In genomic region chr7:139685336-139685735, GRCm38 (mm10) we compare ENCODE assay signal across 14 mouse cellular contexts. TPM values are rescaled to one million over a fixed set of nuclear protein-coding genes. Genes with fewer than 3 reads are reported as not detected.
A peak's percentile ranks its signal among the peaks of the same experiment; 100 is the strongest.
DNase-seq lines count a peak whose midpoint lies in the region; ATAC-seq and TF ChIP-seq lines count a peak whose summit lies in the region.
"Had no signal": no experiment of that assay in that cellular context is flagged by ENCODE, and none has a peak within 500 bp of the region (broad histone marks: within the 10 kb centered on the region; RNA-seq: fewer than 3 reads in every experiment).

No protein-coding gene starts in this region.

- no peak for TF ChIP-seq CTCF in kidney, postnatal 0 days (IDR thresholded peaks at IDR 0.05; ENCODE audit: low read depth)
- TF ChIP-seq CTCF in forebrain, postnatal 0 days (IDR thresholded peaks at IDR 0.05; ENCODE audit: low read depth): no peak

- no peak overlapping the region for H3K4me2 ChIP-seq in kidney, postnatal 0 days (ENCODE audit: low read length)
- H3K4me2 ChIP-seq in forebrain, postnatal 0 days (ENCODE audit: low read depth): no peak overlapping the region

- peak; percentile 21 for DNase-seq in cerebellum, adult 9-11 months
- no peak for DNase-seq in cerebellum, adult 18-20 months
- DNase-seq in kidney, postnatal 0 days (ENCODE audit: low spot score): peak; percentile 11
- no peak for DNase-seq in kidney, adult 11 months
- peak; percentile 2 for DNase-seq in thymus, postnatal 25 days
- DNase-seq in thymus, postnatal 4 days: no peak
- DNase-seq in forebrain, postnatal 0 days: no peak
- DNase-seq in gastrocnemius, adult 18-20 months (ENCODE audit: low spot score): no peak

- no peak overlapping the region for H3K27ac ChIP-seq in kidney, postnatal 0 days
- no peak overlapping the region for H3K27ac ChIP-seq in forebrain, postnatal 0 days (ENCODE audit: low read depth, low read length)
- H3K27ac ChIP-seq: midbrain, embryonic 12.5 days; stomach, postnatal 0 days had no signal

- H3K36me3 ChIP-seq in kidney, postnatal 0 days (ENCODE audit: insufficient read depth, low read length): no peaks in the 10 kb centered on the region
- H3K36me3 ChIP-seq in forebrain, postnatal 0 days (ENCODE audit: insufficient read depth): no peaks in the 10 kb centered on the region
- H3K36me3 ChIP-seq: midbrain, embryonic 12.5 days had no signal

- no peaks in the 10 kb centered on the region for H3K9me3 ChIP-seq in kidney, postnatal 0 days (replicated peaks; ENCODE audit: low read length)
- H3K9me3 ChIP-seq in forebrain, postnatal 0 days (ENCODE audit: low read length): no peaks in the 10 kb centered on the region
- H3K9me3 ChIP-seq: midbrain, embryonic 12.5 days had no signal

- H3K27me3 ChIP-seq in kidney, postnatal 0 days (ENCODE audit: insufficient read depth, low read length): no peaks in the 10 kb centered on the region
- no peaks in the 10 kb centered on the region for H3K27me3 ChIP-seq in forebrain, postnatal 0 days (ENCODE audit: insufficient read depth, low read length)

- 0 out of 2 replicates have a peak, but pooled peaks cover 6% of the 10 kb centered on the region for H3K4me1 ChIP-seq in kidney, postnatal 0 days (replicated peaks; ENCODE audit: insufficient read depth, low read length)
- H3K4me1 ChIP-seq in forebrain, postnatal 0 days (ENCODE audit: insufficient read depth): 0 out of 2 replicates have a peak, but pooled peaks cover 3% of the 10 kb centered on the region

- no peak overlapping the region for H3K9ac ChIP-seq in kidney, postnatal 0 days (ENCODE audit: low read depth, low read length)
- H3K9ac ChIP-seq in forebrain, postnatal 0 days: no peak overlapping the region
- H3K9ac ChIP-seq: liver, postnatal 0 days; midbrain, embryonic 12.5 days had no signal

- ATAC-seq in kidney, postnatal 0 days (replicated peaks; ENCODE audit: low FRiP score, low read depth): no peak
- no peak for ATAC-seq in forebrain, postnatal 0 days

- no peak overlapping the region for H3K4me3 ChIP-seq in kidney, postnatal 0 days (replicated peaks; ENCODE audit: low read depth, low read length)
- no peak overlapping the region for H3K4me3 ChIP-seq in forebrain, postnatal 0 days (ENCODE audit: low read depth, low read length)

RNA-seq across cellular contexts. Expression of gene Cfap46, which starts 1.7 kb away (rescaled TPM):
- polyA plus RNA-seq in kidney, postnatal 0 days (2015; fragmentation: Nextera tagmentation; extraction: Ambion mirVana): 0.08 TPM in 1 of 2 replicates, not detected in the other
- total RNA-seq in forebrain, postnatal 0 days (2014; rRNA removed): 2.5 and 4.5 TPM in 2 replicates
- polyA plus RNA-seq in forebrain, postnatal 0 days (2015; fragmentation: Nextera tagmentation; extraction: Ambion mirVana): 1.7 and 3.1 TPM in 2 replicates
- not detected for total RNA-seq in gastrocnemius, adult 18-20 months (2021)
- total RNA-seq: hematopoietic stem cell, adult 5-6 weeks had no signal
- polyA plus RNA-seq: heart, embryonic 14.5 days; intestine, postnatal 0 days; liver, postnatal 0 days had no signal

Comparison
In these comparisons a context has a peak if more than half of its experiments do, and no peak if none do; other contexts are left out.
1. DNase-seq: peak in cerebellum, adult 9-11 months (single experiment), kidney, postnatal 0 days (single experiment) and thymus, postnatal 25 days (single experiment); none in cerebellum, adult 18-20 months (0 of 2), kidney, adult 11 months (single experiment), thymus, postnatal 4 days (single experiment), forebrain, postnatal 0 days (single experiment) and gastrocnemius, adult 18-20 months (single experiment).